Comparison of ENCODE assay signal across 18 mouse cellular contexts in the genomic region with DNA sequence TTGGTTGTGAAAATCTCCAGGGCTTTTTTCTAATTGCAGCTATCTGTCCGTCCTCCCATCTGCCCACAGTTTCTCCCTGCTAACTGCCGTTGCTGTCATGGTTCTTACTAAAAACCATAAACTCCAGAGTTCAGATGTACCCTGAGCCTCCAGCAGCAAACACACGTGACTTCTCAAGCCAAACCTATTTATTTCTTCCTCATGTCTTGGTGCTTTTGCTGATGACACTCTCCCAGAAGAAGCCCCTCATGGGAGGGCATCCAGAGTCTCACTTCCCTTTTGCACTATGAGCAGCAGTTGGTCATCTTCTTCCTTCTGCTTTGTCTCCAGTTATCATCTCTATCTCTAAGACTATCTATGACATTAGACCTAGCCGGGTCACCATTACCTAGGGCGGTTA. TPM values are rescaled to one million over a fixed set of nuclear protein-coding genes. Genes with fewer than 3 reads are reported as not detected.
DNase-seq lines count a peak whose midpoint lies in the region; TF ChIP-seq lines count a peak whose summit lies in the region.
"Had no signal": no experiment of that assay in that cellular context is flagged by ENCODE, and none has a peak within 500 bp of the region (broad histone marks: within the 10 kb centered on the region; RNA-seq: fewer than 3 reads in every experiment).

No protein-coding gene starts in this region.

- no peak overlapping the region for H3K4me3 ChIP-seq in layer of hippocampus, adult 2 months
- H3K4me3 ChIP-seq: embryonic facial prominence, embryonic 15.5 days; forebrain, embryonic 10.5 days; heart, embryonic 13.5 days; megakaryocyte, embryonic 14.5 days; midbrain, embryonic 15.5 days had no signal

- peak overlapping the region; percentile 87 for H3K27ac ChIP-seq in layer of hippocampus, adult 2 months
- H3K27ac ChIP-seq: embryonic facial prominence, embryonic 15.5 days; forebrain, embryonic 10.5 days; heart, embryonic 13.5 days; midbrain, embryonic 15.5 days had no signal

- TF ChIP-seq CTCF in layer of hippocampus, adult 2 months (conservative IDR thresholded peaks at IDR 0.05) = no peak

- DNase-seq in layer of hippocampus, adult 2 months (ENCODE audit: low spot score in 2 of 2) = no peak
- no peak for DNase-seq in layer of hippocampus, postnatal 25 days (ENCODE audit: extremely low spot score in 1 of 2, low spot score in 1 of 2)
- DNase-seq in A20 (ENCODE audit: low read depth, low spot score) = peak; percentile 87
- peak; percentile 31 for DNase-seq in brain, adult 2 months (ENCODE audit: low read depth, low spot score)
- DNase-seq in monocyte, adult 2 months (ENCODE audit: low read depth in 1 of 2, low spot score in 2 of 2) = peak; percentile 26 to 39
- no peak for DNase-seq in kidney, adult 8-10 months
- no peak for DNase-seq in cerebellum, postnatal 14 days
- DNase-seq in urinary bladder, postnatal 36 days (ENCODE audit: low spot score in 2 of 2) = no peak
- DNase-seq: cerebellum, adult 18-20 months; gastrocnemius, postnatal 14 days; heart, postnatal 36 days; kidney, adult 11 months; kidney, postnatal 10 days had no signal

RNA-seq across cellular contexts. Expression of a gene that starts 3.8 kb away (rescaled TPM):
- total RNA-seq in layer of hippocampus, adult 2 months (2021) = 100 to 1,000 TPM; 103 to 117 TPM
- total RNA-seq in layer of hippocampus, postnatal 25 days (2021) = 100 to 1,000 TPM; 105 to 129 TPM

RNA-seq across cellular contexts. Expression of a gene that starts 45.8 kb away (rescaled TPM):
- total RNA-seq in layer of hippocampus, adult 2 months (2021) = 1 to 10 TPM; 2.0 to 2.6 TPM
- 1 to 10 TPM; 1.3 to 2.5 TPM for total RNA-seq in layer of hippocampus, postnatal 25 days (2021)

Comparison
In these comparisons a context has a peak if more than half of its experiments do, and no peak if none do; other contexts are left out.
1. DNase-seq: peak in A20 (single experiment), brain, adult 2 months (single experiment) and monocyte, adult 2 months (2 of 2); none in layer of hippocampus, adult 2 months (0 of 2), layer of hippocampus, postnatal 25 days (0 of 2), kidney, adult 8-10 months (0 of 2), cerebellum, postnatal 14 days (0 of 2) and urinary bladder, postnatal 36 days (0 of 2).